Mouse (Mus musculus): Measurements from ENCODE around the gene Gas2l3.

GRCm38 (mm10) chr10:89439380-89439779 lies 4.4 kb downstream of the Gas2l3 start:
- TF ChIP-seq EP300 (IDR thresholded peaks at IDR 0.05; ENCODE audit: low read depth in 1 of 2, low read length in 2 of 2) (no peak), CTCF (IDR thresholded peaks at IDR 0.05 in 2 of 3, conservative IDR thresholded peaks at IDR 0.05 in 1 of 3; ENCODE audit: control insufficient read depth in 1 of 3, insufficient read depth in 1 of 3, low read depth in 2 of 3, low read length in 3 of 3, poor library complexity in 1 of 3, severe bottlenecking in 1 of 3) (no peak), KAT2A (conservative IDR thresholded peaks at IDR 0.05; ENCODE audit: low read depth, low read length) (no peak), CHD2 (IDR thresholded peaks at IDR 0.05; ENCODE audit: low read length) (no peak), ZKSCAN1 (IDR thresholded peaks at IDR 0.05; ENCODE audit: low read depth, low read length) (no peak), TAL1 (IDR thresholded peaks at IDR 0.05; ENCODE audit: low read length) (no peak), RAD21 (IDR thresholded peaks at IDR 0.05; ENCODE audit: low read depth, low read length) (no peak), MAFK (IDR thresholded peaks at IDR 0.05; ENCODE audit: borderline replicate concordance, low read depth, low read length) (no peak), MAX (IDR thresholded peaks at IDR 0.05; ENCODE audit: low read length) (no peak), USF2 (IDR thresholded peaks at IDR 0.05; ENCODE audit: borderline replicate concordance in 1 of 2, insufficient read depth in 1 of 2, low read depth in 1 of 2, low read length in 2 of 2) (no peak), GATA1 (IDR thresholded peaks at IDR 0.05; ENCODE audit: low read depth, low read length) (no peak)

Measured in MEL (cell line).